Mouse (Mus musculus) spleen, adult 2 months (tissue): ENCODE data around the gene Mov10l1.

Experiments
- CTCF ChIP-seq: fragments of 200-500 bp; IDR thresholded peaks from 2 replicates; pipeline ENCODE4 v1.5.1; 2011; ENCODE audit warnings: mild to moderate bottlenecking, inconsistent platforms; ENCODE audit not compliant: insufficient read depth, insufficient read length, insufficient replicate concordance; ENCODE audit errors: extremely low read depth
- POLR2A ChIP-seq: fragments of 200-500 bp; IDR thresholded peaks from 2 replicates; pipeline ENCODE4 v1.6.1; 2011; ENCODE audit warnings: low read depth, low read length, inconsistent platforms

DNA sequence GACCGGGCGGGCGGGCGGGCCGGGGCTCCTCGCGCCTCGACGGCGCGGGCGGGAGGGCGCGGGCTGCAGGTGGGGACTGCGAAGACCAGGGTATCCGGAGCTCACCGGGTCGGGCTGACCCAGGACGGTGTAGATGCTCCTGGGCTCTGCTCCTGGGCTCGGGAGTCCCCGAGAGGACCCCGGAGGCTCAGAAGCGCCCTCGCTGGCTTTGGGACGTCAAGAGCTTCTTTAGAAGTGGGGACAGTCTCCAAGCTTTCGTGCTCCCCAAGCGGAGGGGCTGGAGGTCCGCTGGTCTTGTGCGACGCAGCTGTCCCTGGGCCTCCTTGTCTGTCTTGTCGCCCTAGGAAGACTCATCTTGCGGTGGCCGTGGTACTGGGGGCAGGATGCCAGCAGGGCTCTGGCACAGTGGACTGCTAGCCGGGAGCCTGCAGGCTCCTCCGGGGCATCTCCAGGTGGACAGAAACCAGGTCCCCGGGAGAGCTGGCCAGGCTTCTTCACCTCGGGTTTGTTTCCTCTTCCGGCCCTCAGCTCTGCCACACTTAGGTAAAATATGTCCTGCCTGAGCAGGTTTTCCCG lies 93.5 kb downstream of the Mov10l1 start:
- TF ChIP-seq CTCF (no peak), POLR2A (no peak)
